Mouse (Mus musculus): ENCODE results near the gene Peg12. TPM values are rescaled to one million over a fixed set of nuclear protein-coding genes. Genes with fewer than 3 reads are reported as not detected.

The Peg12 gene
- total RNA-seq, 1 experiment from 2014 or later = 6.8 TPM

Other genes with a start within 250 kb of the Peg12 start
- 3.2 and 4.3 TPM in 2 replicates for gene Ndn, start 117.9 kb downstream of the Peg12 start, total RNA-seq (2017)
- gene Magel2, start 87.5 kb downstream of the Peg12 start, total RNA-seq (2017) = not detected in 2 replicates
- 1.3 and 1.6 TPM in 2 replicates for gene Mkrn3, start 44.4 kb downstream of the Peg12 start, total RNA-seq (2017)

All from hematopoietic stem cell, adult 5-6 weeks (primary cell).